Mouse (Mus musculus) frontal cortex, adult (tissue): ENCODE measurements at regions not wholly inside any gene's neighbourhood (a gene's known extent, or its start where the extent isn't known, plus 50 kb on each side); places are given as distances from the start of the nearest gene placed in this dataset.

Experiments
- ATAC-seq: cut with Nextera tagmentation; 2 replicates; pipeline ENCODE4 v1.9.2; 2017; ENCODE audit warnings: mild to moderate bottlenecking, moderate library complexity, mixed read lengths; ENCODE audit not compliant: low TSS enrichment

GRCm38 (mm10) chr15:67048621-67049020, 547.9 kb upstream of the Lrrc6 start:
- peak; percentile 16; the same call in 1 of the 2 replicates for ATAC-seq

- ATAC-seq = no peak
Measured at GRCm38 (mm10) chr15:67048148-67048547, 547.4 kb upstream of the Lrrc6 start.

- no peak for ATAC-seq
Measured at GRCm38 (mm10) chr15:67045920-67046804, 545.5 kb upstream of the Lrrc6 start.

GRCm38 (mm10) chr15:67045329-67045728, 544.6 kb upstream of the Lrrc6 start:
- no peak for ATAC-seq

GRCm38 (mm10) chr15:67044806-67045205, 544.1 kb upstream of the Lrrc6 start:
- ATAC-seq = no peak

GRCm38 (mm10) chr15:67042131-67042530, 541.4 kb upstream of the Lrrc6 start:
- ATAC-seq = no peak

- no peak for ATAC-seq
Measured at GRCm38 (mm10) chr15:67040229-67040628, 539.5 kb upstream of the Lrrc6 start.

GRCm38 (mm10) chr15:67039421-67039907, 538.8 kb upstream of the Lrrc6 start:
- peak; percentile 66 for ATAC-seq

GRCm38 (mm10) chr15:67037647-67038046, 536.9 kb upstream of the Lrrc6 start:
- ATAC-seq = no peak

- no peak for ATAC-seq
Measured at GRCm38 (mm10) chr15:67036341-67036740, 535.6 kb upstream of the Lrrc6 start.

GRCm38 (mm10) chr15:67033936-67034335, 533.2 kb upstream of the Lrrc6 start:
- ATAC-seq = no peak

GRCm38 (mm10) chr15:67031866-67032526, 531.3 kb upstream of the Lrrc6 start:
- 0 out of 2 replicates have a peak, but pooled peaks have one; percentile 16 for ATAC-seq

- ATAC-seq = no peak
Measured at GRCm38 (mm10) chr15:67030975-67031374, 530.3 kb upstream of the Lrrc6 start.

GRCm38 (mm10) chr15:67028161-67028560, 527.5 kb upstream of the Lrrc6 start:
- no peak for ATAC-seq

- no peak for ATAC-seq
Measured at GRCm38 (mm10) chr15:67027751-67028150, 527.0 kb upstream of the Lrrc6 start.

GRCm38 (mm10) chr15:67025746-67026145, 525.0 kb upstream of the Lrrc6 start:
- no peak for ATAC-seq

GRCm38 (mm10) chr15:67024386-67024785, 523.7 kb upstream of the Lrrc6 start:
- no peak for ATAC-seq

- no peak for ATAC-seq
Measured at GRCm38 (mm10) chr15:67023081-67023480, 522.4 kb upstream of the Lrrc6 start.

- no peak for ATAC-seq
Measured at GRCm38 (mm10) chr15:67021391-67021790, 520.7 kb upstream of the Lrrc6 start.

GRCm38 (mm10) chr15:67019891-67020290, 519.2 kb upstream of the Lrrc6 start:
- no peak for ATAC-seq

GRCm38 (mm10) chr15:67019194-67019661, 518.5 kb upstream of the Lrrc6 start:
- no peak for ATAC-seq
